Mouse (Mus musculus): Measurements from ENCODE around the gene Usp17la.
"Not testable (repeated sequence)": the region's sequence is repeated elsewhere in the genome, so short reads cannot be mapped to it uniquely, and the experiment has no call there.

Usp17la gene

DNA sequence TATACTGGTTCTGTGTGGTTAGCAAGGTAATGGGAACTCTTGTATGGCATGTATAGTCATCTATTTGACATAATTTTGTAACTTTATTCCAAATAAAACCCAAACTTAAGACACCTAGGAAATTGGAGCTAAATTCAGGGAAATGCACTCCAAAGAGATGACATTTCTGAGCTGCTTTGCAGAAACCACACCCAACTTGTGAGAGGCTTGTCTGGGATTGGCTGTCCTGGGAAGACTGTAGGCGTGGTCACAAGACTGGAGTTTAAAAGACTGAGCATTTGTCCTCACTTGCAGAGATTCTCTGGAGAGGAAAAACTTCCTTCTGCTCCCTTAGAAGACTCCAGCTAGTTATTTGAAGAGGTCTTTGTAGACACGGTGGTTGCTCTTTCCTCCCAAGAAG, at the start of gene Usp17la:
Usp17la (plus strand) TSS at position 301 of the 400 bp plus-strand sequence.
- not testable (repeated sequence) for DNase-seq (ENCODE audit: low spot score in 2 of 2)

DNA sequence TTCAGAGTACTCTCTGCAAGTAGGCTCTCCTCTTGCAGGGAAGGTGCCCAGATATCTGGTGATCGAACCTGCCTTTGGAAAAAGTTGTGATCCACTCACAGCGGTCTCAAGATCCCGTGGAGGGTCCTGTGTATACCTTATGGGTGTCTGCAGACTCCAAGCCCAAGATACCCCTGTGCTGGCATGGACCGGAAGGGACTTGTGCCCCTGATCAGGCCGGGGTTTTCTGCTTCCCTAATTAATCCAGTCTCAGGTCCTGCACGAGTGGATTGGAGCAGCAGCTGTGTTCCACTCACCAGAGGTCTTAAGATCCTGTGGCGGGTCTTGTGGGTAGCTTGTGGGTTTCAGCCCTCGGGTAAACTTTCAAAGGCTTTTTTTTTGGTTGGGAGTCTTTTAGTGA, 46.5 kb upstream of the Usp17la start:
- not testable (repeated sequence) for DNase-seq (ENCODE audit: low spot score in 2 of 2)

DNA sequence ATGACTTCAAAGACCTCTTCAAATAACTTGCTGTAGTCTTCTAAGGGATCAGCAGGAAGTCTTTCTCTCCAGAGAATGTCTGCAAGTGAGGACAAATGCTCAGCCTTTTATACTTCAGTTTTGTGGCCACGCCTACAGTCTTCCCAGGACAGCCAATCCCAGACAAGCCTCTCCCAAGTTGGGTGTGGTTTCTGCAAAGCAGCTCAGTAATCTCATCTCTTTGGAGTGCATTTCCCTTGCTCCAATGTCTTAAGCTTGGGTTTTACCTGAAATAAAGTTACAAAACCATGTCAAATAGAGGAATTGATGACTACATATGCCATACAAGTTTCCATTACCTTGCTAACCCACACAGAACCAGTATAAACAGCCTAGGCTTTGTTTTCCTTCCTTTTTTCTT, 14.3 kb upstream of the Usp17la start, which contains the start of gene Usp17lb:
Usp17lb (minus strand) TSS at position 101 of the 400 bp plus-strand sequence.
- DNase-seq (ENCODE audit: low spot score in 2 of 2): no peak

DNA sequence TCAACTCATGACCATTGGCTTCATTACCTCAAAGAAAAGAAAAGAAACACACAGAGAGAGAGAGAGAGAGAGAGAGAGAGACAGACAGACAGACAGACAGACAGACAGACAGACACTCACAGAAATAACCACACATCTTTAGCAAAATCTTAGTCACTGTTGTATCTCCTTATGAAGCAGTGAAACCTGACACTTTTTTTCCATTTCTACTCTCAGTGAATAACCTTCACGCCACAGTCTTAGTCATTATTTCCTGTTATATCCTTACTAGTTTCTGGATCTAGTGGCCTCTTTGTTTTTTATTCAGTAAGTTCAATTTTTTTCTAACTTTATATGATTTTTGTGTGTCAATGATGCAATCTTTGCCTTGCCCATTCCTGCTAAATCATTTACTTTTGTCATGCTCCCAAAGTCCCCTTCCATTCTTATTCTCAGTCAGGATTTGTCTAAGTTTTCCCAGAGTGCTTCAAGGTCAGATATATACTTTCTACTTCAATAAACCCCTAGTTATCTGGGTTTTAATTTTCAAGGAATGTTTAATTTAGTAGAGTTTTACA, 13.0 kb upstream of the Usp17la start:
- no peak for DNase-seq (ENCODE audit: low spot score in 2 of 2)

DNA sequence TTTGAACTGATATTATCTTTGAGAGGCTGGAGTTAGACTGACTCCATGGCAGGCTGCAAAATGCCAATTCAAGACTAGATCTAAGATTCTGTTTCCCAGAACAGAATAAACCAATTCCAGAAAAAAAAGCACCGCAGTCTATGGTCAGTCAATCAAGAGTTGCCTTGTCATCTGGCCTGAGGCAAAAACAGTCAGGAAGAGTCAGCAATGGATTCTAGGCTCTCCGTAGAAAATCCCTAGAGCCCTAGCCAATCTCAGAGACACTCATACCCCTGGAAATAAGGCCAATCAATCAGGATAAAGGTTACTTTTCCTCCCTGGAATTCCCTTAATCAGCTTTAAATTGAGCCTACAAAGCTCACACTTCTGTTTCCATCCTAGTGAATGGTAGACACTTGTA, 5.3 kb upstream of the Usp17la start:
- not testable (repeated sequence) for DNase-seq (ENCODE audit: low spot score in 2 of 2)

DNA sequence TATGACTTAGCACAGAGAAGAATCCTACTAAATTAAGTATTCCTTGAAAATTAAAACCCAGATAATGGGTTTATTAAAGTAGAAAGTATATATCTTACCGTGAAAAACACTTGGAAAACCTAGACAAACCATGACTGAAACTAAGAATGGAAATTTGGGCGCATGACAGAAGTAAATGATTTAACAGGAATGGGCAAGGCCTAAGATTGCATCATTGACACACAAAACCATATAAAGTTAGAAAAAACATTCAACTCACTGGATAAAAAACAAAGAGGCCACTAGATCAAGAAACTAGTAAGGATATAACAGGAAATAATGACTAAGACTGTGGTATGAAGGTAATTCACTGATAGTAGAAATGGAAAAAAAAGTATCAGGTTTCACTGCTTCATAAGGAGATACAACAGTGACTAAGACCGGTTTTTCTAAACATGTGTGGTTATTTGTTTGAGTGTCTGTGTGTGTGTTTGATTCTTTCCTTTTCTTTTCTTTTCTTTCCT, 1.5 kb upstream of the Usp17la start:
- no peak for DNase-seq (ENCODE audit: low spot score in 2 of 2)

DNA sequence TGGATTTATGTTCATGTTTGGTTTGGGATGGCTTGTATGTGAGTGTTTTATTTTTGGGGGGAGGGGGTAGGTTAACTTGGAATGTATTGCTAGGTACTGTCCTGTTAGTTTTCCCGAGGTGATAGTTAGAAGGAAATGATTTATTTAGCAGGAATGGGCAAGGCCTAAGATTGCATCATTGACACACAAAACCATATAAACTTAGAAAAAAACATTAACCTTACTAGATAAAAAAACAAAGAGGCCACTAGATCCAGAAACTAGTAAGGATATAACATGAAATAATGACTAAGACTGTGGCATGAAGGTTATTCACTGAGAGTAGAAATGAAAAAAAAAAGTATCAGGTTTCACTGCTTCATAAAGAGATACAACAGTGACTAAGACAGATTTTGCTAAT, 874 bp downstream of the Usp17la start:
- DNase-seq (ENCODE audit: low spot score in 2 of 2): no peak

DNA sequence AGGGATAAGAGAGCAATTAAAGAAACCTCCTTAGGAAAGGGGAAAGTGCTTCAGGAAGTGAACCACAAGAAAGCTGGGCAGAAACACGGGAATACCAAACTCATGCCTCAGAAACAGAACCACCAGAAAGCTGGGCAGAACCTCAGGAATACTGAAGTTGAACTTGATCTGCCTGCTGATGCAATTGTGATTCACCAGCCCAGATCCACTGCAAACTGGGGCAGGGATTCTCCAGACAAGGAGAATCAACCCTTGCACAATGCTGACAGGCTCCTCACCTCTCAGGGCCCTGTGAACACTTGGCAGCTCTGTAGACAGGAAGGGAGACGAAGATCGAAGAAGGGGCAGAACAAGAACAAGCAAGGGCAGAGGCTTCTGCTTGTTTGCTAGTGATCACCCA, 4.6 kb downstream of the Usp17la start:
- DNase-seq (ENCODE audit: low spot score in 2 of 2): no peak

DNA sequence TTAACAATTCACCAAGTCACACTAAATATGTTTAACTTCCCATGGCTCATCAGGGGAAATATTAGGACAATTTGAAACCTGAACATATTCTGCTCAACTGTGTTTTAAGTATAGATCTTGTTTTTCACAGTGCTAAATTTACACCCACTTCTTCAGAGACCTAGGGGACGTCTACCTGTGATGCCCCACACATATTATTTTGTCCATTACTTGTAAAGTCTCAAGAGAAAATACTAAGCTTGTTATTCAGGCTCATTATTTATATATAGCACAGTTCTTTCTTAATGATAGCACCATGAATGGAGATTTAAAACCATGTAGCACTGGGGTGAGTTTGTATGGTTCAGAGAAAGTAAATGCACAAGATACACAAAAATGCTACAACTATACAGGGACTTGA, 20.9 kb downstream of the Usp17la start, which contains the start of gene Olfr665:
Olfr665 (plus strand) TSS at position 301 of the 400 bp plus-strand sequence.
- DNase-seq (ENCODE audit: low spot score in 2 of 2): no peak

DNA sequence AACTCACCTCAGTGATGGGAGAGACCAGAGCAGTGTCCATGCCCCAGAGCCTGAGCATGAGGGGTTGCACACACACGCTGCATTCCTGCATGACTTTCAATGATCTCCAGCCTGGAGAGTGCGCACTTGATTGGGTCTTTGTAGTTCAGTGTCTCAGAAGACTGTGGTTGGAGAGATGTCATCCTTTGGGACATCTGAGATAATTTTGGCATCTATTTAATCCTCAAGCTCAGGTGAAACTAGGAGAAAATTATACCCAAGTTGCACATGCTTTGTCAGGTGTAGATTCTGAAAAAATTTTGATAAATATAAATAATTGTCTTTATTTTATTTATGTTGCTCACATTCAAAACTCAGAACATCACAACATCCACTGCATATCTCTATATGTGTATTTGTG, 39.0 kb downstream of the Usp17la start, which contains the start of gene Olfr666:
Olfr666 (minus strand) TSS at position 101 of the 400 bp plus-strand sequence.
- DNase-seq (ENCODE audit: low spot score in 2 of 2): no peak

All from urinary bladder, postnatal 4 days (tissue).